Mouse (Mus musculus) bone marrow, adult 2 months (tissue): ENCODE measurements at regions not wholly inside any gene's neighbourhood (a gene's known extent, or its start where the extent isn't known, plus 50 kb on each side); places are given as distances from the start of the nearest gene placed in this dataset.

Experiments used
- CTCF ChIP-seq: fragments of 200-500 bp; IDR thresholded peaks from 2 replicates; pipeline ENCODE4 v1.5.1; 2011; ENCODE audit warnings: low read length, control low read depth; ENCODE audit not compliant: control insufficient read depth, insufficient read depth
- POLR2A ChIP-seq: fragments of 200-500 bp; IDR thresholded peaks from 2 replicates; pipeline ENCODE4 v1.6.1; 2011; ENCODE audit warnings: low read depth, mild to moderate bottlenecking, control low read depth, low read length, borderline replicate concordance; ENCODE audit not compliant: control insufficient read depth

- TF ChIP-seq CTCF = no peak
- no peak for TF ChIP-seq POLR2A
Observed at GRCm38 (mm10) chr3:61475018-61475417, 109.3 kb upstream of the B430305J03Rik start.
